Mouse (Mus musculus) NIH3T3 (cell line): ENCODE measurements around the gene Usp5.
"Not testable (repeated sequence)": the region's sequence is repeated elsewhere in the genome, so short reads cannot be mapped to it uniquely, and the experiment has no call there.

Source experiments
- DNase-seq: peaks from one replicate; pipeline ENCODE4 v3.0.0-alpha.2; 2012; ENCODE audit warnings: low read depth

Gene Usp5

DNA sequence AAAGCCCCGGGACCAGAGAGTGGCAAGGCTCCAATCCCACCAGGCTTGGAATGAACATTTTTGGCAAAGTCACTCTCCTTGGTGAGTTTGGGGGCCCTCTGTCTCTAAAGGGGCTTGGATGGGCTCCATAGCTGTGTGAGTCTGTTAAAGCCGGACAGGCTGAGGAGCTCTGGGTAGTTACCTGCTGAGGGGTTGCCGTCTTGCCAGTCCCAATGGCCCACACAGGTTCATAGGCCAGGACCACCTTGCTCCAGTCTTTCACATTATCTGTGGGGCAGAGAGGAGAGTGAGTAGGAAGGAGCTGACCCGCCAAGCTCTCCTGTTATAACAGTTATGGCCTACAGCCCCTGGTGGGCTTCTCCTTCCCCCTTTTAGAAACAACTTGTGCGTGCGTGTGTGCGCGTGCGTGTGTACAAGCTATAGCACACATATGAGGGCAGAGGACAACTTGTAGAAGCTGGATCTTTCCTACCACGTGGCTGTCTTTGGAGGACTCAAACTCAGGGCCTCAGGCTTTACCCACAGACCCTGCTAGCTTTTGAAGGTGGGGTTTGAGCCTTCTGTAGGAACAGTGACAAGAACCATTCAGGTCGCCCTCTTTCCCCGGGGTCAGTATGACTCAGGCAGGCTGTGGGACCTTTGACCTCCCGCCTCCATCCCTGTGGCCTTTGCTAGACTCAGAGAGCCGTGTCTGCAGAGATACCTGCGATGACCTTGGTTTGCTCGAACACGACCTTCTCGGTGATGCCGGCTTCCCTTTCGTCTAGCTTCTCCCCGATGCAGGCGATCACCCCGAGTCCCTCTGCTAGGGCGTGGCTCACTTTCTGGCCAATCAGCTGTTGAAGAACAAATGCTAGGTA is 17.4 kb downstream of the Usp5 start:
- no peak for DNase-seq

DNA sequence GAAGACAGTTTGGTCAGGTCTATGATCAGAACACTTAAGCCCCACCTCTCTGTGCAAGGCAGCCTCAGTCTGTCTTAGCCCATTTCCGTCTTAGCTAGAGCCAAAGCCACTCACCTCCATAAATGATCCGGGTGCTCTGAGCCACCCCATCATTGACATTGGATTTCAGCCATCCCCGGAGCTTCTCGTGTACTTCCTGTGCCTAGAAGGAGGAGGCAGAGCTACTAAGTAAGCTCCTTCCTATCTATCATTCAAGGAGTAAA is 17.9 kb downstream of the Usp5 start:
- DNase-seq: no peak

DNA sequence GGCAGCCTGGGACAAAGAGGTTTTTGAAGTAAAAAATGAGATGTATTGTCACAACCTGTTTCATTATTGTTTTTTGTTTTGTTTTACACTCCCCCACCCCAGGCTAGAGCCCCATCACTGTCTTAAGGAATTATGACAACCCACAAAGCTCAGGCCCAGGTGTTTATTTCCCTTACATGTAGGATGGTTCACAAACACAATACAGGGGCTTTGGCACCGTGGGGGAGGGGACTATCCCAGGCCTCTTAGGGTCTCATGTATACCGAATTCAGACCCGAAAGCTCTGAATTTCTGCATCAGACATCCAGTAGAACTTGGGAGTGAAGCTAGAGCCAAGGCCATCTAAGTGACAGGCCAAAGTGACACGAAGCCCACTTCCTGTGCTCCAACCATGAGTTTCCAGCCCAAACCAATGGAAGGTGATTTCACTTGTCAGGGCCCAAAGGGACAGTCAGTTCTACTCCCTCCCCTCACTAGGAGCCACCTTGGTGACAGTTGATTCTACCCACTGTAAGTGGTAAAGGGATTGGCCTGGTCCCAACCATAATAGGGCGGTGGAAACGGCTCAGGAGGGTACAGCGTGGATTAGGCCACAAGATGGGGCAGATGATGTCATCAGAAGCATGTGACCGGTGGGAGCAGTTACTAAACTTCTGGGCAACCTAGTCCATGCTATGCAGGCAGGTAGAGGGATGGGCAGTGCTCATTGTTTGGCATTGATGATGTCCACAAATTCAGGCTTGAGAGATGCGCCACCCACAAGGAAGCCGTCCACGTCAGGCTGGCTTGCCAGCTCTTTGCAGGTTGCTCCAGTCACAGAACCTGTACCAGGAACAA is 18.5 kb downstream of the Usp5 start:
- DNase-seq: not testable (repeated sequence)

GRCm38 (mm10) chr6:124809775-124810538 is 19.3 kb downstream of the Usp5 start:
- DNase-seq: no peak

DNA sequence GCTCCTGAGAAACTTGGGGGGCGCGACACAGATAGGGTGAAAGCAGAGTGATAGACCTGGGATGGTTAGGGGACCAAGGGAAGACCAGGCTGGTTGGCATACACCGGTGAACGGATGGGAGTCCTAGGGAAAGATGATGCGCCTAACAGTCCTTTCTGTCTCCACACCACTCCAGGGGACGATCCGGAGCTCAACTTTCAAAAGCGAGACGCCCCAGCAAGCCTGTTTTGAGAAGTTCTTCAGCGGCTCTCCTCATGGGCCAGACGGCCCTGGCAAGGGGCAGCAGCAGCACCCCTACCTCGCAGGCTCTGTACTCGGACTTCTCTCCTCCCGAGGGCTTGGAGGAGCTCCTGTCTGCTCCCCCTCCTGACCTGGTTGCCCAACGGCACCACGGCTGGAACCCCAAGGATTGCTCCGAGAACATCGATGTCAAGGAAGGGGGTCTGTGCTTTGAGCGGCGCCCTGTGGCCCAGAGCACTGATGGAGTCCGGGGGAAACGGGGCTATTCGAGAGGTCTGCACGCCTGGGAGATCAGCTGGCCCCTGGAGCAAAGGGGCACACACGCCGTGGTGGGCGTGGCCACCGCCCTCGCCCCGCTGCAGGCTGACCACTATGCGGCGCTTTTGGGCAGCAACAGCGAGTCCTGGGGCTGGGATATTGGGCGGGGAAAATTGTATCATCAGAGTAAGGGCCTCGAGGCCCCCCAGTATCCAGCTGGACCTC is 20.1 kb downstream of the Usp5 start:
- DNase-seq: peak; percentile 96

DNA sequence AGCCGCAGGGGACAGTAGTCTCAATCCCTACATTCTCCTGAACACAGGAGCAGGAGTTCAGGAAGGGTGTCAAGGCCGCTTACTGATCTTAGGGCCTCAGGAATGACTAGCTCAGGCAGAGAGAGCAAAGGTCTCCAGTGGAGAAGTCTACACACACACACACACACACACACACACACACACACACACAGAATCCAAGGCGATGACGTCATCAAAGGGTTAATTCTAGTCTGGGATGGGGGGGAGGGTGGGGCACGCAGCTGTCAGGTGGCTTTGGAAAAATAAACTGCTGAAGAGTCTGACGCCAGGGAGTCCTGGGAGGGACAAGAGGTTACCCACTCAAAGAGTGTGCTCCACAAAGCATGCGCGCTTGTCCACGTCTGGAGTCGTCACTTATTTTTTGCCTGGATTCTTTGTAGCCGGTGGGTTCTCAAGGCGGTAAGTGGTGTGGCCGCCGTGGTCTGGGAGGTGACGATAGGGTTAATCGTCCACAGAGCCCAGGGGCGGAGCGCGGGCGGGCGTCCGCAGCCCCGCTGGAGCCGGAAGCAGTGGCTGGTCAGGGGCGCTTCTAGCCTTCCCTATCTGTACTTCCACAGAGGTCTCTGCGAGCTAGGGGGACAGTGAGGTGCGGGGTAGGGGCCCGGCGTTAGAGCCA is 20.8 kb downstream of the Usp5 start, which contains the start of gene Spsb2:
Gene Spsb2, plus strand, starts transcription at position 304 of the 655 bp plus-strand sequence.
- peak; percentile 91 for DNase-seq

DNA sequence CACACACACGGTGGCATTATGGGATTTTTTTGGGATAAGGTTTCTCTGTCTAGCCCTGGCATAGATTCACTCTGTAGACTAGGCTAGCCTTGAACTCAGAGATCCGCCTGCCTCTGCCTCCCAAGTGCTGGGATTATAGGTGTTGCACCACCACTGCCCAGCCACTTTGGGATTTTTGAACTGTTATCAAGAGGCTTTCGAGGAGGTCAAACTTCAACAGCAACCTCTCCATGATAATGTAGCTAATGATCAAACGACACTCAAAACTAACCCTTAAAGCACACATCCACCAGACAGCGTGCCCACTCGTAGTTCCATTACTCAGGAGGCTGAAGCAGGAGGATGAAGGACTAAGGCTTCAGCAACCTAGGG is 21.3 kb downstream of the Usp5 start:
- DNase-seq: no peak

DNA sequence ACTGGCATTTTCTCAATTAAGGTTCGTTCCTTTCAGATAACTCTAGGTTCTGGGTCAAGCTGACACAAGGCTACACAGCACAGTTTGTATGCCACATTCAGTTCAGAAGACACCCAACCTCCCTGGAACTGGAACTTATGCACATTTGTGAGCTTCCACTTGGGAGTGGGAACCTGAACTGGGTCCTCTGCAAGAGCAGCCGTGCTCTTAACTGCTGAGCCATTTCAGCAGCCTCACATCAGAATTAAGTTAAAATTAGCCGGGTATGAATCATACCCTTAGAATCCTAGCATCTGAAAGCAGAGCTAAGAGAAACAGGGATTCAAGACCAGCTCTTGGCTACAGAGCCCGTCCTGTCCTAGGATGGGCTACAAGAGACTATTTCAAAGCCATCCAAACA is 21.9 kb downstream of the Usp5 start:
- DNase-seq: peak; percentile 76

DNA sequence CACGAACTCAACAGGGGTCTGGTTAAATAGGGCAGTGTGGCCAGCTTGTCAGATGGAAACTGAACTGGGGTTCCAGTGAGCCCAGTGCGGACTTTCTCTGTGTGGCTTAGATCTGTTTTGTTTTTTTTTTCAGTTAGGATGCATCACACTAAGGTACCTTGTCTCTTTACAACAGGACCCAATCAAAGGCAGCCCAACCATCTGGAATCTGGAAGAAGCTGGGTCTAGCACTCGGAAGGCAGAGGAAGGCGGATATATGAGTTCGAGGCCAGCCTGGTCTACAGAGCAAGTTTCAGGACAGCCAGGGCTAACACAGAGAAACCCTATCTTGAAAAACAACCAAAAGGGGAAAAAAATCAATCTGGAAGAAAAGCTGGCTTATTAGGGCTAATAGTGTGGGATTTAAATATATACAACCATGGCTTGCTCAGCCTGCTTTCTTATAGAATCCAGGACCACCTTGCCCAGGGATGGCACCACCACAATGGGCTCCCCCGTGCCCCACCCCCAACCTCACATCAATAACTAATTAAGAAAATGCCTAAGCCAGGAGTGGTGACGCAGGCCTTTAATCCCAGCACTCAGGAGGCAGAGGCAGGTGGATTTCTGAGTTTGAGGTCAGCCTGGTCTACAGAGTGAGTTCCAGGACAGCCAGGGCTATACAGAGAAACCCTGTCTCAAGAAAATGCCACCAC is 22.7 kb downstream of the Usp5 start:
- DNase-seq: no peak

GRCm38 (mm10) chr6:124805341-124806321 is 23.7 kb downstream of the Usp5 start:
- peak; percentile 100 for DNase-seq

GRCm38 (mm10) chr6:124804341-124804740 is 24.9 kb downstream of the Usp5 start:
- DNase-seq: no peak

- DNase-seq: not testable (repeated sequence)
These were observed 25.6 kb downstream of the Usp5 start for GRCm38 (mm10) chr6:124803691-124804090.

DNA sequence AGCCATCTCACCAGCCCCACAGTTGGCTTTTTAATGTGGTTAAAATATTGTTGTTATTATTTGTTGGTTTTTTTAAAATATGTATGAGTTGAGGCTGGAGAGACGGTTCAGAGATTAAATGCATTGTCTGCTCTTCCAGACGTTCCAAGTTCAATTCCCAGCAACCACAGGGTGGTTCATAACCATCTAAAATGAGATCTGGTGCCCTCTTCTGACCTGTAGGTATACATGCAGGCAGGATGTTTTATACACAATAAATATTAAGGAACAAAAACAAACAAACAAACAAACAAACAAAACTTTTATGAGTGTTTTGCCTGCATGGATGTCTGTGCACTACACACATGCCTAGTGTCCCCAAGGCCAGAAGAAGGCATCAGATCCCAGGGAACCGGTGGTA is 26.2 kb downstream of the Usp5 start:
- DNase-seq: no peak

DNA sequence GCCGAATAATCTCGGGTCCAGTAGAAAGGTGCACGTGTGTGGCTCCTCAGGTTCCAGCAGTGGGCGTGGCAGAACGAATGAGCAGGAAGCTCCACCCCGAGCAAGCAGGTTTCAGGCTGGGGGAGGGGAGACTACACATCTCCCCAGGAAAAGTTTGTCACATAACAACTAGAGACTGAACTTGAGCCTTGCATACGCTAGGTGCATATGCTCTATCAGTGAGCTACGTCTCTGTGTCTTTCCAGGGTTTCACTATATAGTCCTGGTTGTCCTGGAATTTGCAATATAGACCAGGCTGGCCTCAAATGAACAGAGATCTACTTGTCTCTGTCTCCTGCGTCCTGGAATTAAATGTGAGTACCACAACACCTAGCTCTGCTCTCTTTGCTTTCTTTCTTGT is 26.9 kb downstream of the Usp5 start:
- not testable (repeated sequence) for DNase-seq

DNA sequence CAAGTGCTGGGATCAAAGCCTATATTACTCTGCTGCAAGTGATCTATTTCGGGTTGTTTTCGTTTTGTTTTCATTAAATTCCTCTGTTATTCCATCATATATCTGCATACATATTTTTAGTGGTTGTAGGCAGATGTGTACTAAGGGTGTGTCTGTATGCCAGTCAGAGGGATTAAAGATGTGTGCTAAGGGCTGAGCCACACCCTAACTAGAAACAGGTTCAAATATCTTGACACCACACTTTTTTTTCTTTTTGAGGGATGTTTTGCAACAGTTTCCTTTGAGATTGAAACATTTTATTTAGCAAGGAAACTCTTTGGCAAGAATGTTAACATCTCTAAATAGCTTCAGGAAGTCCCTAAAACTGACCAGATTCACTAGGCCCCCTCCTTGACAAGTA is 33.1 kb downstream of the Usp5 start:
- DNase-seq: peak; percentile 39

DNA sequence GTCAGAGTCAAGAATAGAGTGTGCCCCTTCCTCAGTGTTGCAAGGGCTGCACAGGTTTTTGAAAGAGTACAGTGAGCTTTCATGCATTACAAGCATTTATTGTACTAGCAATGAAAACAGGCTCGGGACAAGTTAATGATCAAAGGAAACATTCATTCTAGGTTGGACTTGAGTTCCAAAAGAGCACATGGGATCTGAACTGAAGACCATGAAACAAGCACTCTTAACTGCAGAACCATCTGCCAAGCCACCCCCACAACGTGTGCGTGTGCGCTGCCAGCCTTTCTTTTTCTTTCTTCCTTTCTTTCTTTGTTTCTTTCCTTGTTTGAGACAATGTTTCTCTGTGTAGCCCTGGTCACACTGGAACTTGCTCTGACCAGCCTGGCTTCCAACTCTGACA is 33.5 kb downstream of the Usp5 start:
- no peak for DNase-seq

DNA sequence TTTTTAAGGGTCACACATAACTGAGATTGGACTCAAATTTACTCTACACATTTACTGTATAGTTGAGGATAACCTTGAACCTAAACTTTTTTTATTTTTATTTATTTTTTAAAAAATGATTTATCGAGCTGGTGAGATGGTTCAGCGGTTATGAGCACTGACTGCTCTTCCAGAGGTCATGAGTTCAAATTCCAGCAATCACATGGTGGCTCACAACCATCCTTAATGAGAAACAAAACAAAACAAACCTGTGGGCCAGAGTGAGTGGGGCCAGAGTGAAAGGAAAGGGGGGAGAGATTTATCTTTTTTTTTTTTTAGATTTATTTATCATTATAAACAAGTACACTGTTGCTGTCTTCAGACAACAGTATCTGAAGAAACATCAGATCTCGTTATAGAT is 37.4 kb downstream of the Usp5 start:
- no peak for DNase-seq

DNA sequence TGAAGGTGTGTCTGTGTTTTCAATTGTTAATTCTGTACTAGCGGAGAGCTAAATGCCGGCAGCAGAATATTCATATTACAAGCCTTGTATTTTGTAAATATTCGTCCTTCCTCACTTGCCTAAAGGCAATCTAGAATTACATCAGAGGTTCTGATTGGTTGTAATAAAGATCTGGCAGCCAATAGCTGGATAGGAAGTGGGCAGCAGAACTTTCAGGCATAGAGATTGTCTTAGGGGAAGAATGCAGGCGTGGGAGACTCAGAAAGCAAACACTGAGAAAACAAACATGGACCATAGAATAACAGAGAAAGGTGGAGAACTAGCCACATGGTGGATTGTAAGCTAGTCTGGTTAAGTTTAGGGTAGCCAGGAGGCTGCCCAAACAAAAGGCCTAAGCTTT is 39.2 kb downstream of the Usp5 start:
- no peak for DNase-seq

DNA sequence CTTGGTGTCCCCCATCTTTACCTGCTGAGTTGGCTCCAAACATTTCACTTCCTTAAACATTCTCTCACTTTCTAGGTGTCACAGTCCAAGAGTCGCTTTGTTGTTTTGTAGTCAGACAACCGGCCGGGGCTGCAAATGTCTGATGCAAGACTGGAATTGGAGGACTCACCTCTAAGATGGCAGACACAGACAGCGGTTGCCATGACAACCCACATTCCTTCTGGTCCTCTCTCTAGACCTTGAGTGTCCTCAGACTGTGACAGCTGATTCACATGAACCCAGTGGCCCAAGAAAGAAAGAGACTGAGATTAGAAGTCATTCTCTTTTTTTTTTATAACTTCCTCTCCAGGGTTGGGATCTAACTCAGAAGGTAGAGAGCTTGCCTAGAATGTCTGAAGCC is 39.8 kb downstream of the Usp5 start:
- no peak for DNase-seq

DNA sequence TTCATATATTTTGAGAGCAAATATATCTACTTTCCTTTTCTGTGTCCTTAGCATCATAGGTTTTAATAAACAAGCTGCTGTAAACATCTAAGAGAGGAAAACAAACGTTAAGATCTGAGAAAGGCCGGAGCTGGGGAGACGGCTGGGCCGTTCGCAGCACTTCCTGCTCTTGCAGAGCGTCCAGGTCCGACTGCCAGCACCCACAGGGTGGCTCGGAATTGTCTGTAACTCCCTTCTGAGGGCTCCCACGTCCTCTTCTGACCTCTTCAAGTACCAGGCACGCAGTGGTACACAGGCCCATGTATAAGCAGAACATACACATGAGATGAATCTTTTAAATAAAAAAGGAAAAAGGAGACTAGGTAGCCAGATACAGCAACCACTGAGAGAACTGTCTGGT is 41.6 kb downstream of the Usp5 start:
- no peak for DNase-seq
